Mouse (Mus musculus): Measurements from ENCODE around the gene Smdt1. TPM values are rescaled to one million over a fixed set of nuclear protein-coding genes. Genes with fewer than 3 reads are reported as not detected.
A peak's percentile ranks its signal among the peaks of the same experiment; 100 is the strongest.

Smdt1 gene
- polyA plus RNA-seq, 1 experiment = 84.8 TPM

DNA sequence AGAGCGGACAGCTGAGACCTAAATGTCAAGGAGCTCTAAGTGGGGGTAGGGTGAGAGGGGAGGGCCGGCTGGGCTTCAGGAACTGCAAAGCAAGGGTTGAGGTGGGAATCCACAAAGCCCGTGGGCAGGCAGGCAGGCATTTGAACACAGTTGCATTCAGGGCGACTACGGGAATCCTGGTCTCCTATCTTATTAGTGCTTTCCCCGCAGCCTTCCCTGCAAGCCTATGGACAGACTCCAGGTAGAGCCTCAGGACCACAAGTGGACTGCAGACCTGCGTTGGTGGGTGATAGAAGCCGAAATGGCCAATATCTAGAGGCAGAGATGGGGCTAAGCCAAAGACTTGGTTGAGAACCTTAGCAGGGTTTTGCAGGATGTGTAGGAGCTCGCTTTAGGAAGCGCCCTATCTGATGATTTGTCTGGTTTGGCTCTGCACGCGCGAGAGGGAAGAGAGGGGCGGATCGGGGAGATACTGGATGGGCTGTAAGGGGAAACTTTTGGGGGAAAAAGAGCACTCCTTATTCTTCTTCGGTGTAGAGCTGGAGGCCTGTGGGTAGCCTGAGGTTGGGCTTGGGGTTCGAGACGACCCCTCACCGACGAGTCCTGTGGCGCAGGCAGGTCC is 1.8 kb downstream of the Smdt1 start:
- H3K9me3 ChIP-seq (replicated peaks; ENCODE audit: control insufficient read depth, insufficient read depth, low read length, poor library complexity, severe bottlenecking) = no peaks in the 10 kb centered on the region
- peak overlapping the region; percentile 45 for H3K4me3 ChIP-seq (ENCODE audit: low read depth, low read length)
- peaks cover 2% of the 10 kb centered on the region; the same call in 1 of the 2 replicates for H3K36me3 ChIP-seq (ENCODE audit: control insufficient read depth, insufficient read depth, low read length, poor library complexity, severe bottlenecking)
- peak overlapping the region; percentile 56 for H3K9ac ChIP-seq (ENCODE audit: low read depth, poor library complexity, severe bottlenecking)
- no peaks in the 10 kb centered on the region for H3K27me3 ChIP-seq (ENCODE audit: control insufficient read depth, insufficient read depth, low read length, poor library complexity, severe bottlenecking)
- no peak for TF ChIP-seq POLR2A (IDR thresholded peaks at IDR 0.05; ENCODE audit: insufficient read depth, low read length)
- TF ChIP-seq CTCF (IDR thresholded peaks at IDR 0.05; ENCODE audit: low read depth, low read length) = no peak
- TF ChIP-seq EP300 (IDR thresholded peaks at IDR 0.05; ENCODE audit: insufficient read depth, low read depth, low read length) = no peak
- H3K27ac ChIP-seq (ENCODE audit: insufficient read depth, low read length) = no peak overlapping the region
- peaks cover 4% of the 10 kb centered on the region for H3K4me1 ChIP-seq (ENCODE audit: control insufficient read depth, insufficient read depth, low read length)

DNA sequence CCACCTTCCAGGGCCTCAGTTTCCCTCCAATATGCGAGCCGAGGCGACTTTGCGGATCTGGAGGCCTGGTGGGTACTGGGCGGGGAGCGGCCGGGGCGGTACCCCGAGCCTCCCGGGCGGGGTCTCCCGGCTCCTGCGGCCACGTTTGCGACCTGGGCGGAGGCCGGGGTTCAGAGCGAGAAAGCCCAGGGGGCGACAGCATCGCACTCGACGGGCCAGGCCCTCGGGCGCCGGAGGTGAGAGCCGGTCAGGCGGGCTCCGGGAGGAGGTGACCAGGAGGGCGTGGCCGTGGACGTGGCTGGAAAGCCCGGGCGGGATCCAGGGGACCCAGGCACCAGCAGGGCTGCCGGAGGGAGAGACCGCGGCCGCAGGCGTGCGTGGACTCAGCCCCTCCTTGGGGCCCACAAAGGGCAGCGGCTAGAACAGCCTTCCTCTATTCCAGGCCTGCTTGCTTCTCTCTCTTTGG is 2.3 kb downstream of the Smdt1 start:
- Histone ChIP-seq H3K4me1 (ENCODE audit: control insufficient read depth, insufficient read depth, low read length) (peaks cover 4% of the 10 kb centered on the region), H3K36me3 (ENCODE audit: control insufficient read depth, insufficient read depth, low read length, poor library complexity, severe bottlenecking) (no peaks in the 10 kb centered on the region), H3K9me3 (replicated peaks; ENCODE audit: control insufficient read depth, insufficient read depth, low read length, poor library complexity, severe bottlenecking) (no peaks in the 10 kb centered on the region), H3K27ac (ENCODE audit: insufficient read depth, low read length) (no peak overlapping the region), H3K27me3 (ENCODE audit: control insufficient read depth, insufficient read depth, low read length, poor library complexity, severe bottlenecking) (no peaks in the 10 kb centered on the region), H3K4me3 (ENCODE audit: low read depth, low read length) (peak overlapping the region; percentile 45), H3K9ac (ENCODE audit: low read depth, poor library complexity, severe bottlenecking) (peak overlapping the region; percentile 56)
- no peak for TF ChIP-seq POLR2A (IDR thresholded peaks at IDR 0.05; ENCODE audit: insufficient read depth, low read length)
- TF ChIP-seq CTCF (IDR thresholded peaks at IDR 0.05; ENCODE audit: low read depth, low read length) = no peak
- TF ChIP-seq EP300 (IDR thresholded peaks at IDR 0.05; ENCODE audit: insufficient read depth, low read depth, low read length) = no peak

DNA sequence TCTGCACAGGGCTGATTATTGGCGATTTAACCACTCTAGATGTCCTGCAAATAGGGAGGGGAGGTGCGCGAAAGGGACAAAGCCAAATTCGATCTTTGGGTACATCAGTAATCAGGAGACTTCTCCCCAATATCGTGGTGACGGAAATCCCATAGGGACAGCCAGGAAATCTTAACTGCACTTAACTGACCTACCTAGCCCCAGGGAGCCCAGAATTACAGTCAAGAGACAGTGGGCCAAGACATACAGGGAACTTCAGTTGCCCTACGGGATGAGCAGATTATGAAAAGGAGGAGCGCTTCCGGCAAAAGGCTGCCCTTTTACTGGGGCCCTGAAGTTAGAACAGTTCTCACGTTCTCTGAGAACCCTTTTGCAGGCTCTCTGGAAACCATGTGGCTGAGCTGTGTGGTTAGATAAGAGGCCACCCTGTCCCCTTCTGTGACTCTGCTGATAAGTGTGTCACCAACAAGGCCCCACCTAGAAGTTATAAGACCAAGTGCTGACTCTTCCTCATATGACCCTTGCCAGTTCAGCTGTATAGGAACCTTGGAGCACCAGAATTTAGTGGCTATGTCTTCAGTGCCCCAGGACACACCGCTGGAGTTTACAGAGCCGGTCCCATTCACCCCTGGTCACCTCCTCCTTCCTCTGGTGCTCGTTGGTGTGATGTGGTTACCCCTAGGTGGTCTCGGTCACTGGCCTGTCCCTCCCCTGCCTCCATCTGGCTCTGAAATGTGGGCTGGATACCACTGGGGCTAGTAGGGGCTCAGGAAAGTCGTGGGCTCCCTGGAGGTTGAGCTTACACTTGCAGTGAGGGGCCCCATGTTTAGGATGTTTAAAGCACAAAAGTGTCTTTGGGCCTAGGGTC is 3.1 kb downstream of the Smdt1 start:
- H3K36me3 ChIP-seq (ENCODE audit: control insufficient read depth, insufficient read depth, low read length, poor library complexity, severe bottlenecking) = no peaks in the 10 kb centered on the region
- no peaks in the 10 kb centered on the region for H3K27me3 ChIP-seq (ENCODE audit: control insufficient read depth, insufficient read depth, low read length, poor library complexity, severe bottlenecking)
- H3K4me1 ChIP-seq (ENCODE audit: control insufficient read depth, insufficient read depth, low read length) = peaks cover 4% of the 10 kb centered on the region
- H3K9ac ChIP-seq (ENCODE audit: low read depth, poor library complexity, severe bottlenecking) = peak overlapping the region; percentile 56
- H3K9me3 ChIP-seq (replicated peaks; ENCODE audit: control insufficient read depth, insufficient read depth, low read length, poor library complexity, severe bottlenecking) = no peaks in the 10 kb centered on the region
- peak overlapping the region; percentile 31 for H3K4me3 ChIP-seq (ENCODE audit: low read depth, low read length)
- H3K27ac ChIP-seq (ENCODE audit: insufficient read depth, low read length) = no peak overlapping the region
- no peak for TF ChIP-seq CTCF (IDR thresholded peaks at IDR 0.05; ENCODE audit: low read depth, low read length)
- no peak for TF ChIP-seq EP300 (IDR thresholded peaks at IDR 0.05; ENCODE audit: insufficient read depth, low read depth, low read length)
- no peak for TF ChIP-seq POLR2A (IDR thresholded peaks at IDR 0.05; ENCODE audit: insufficient read depth, low read length)

DNA sequence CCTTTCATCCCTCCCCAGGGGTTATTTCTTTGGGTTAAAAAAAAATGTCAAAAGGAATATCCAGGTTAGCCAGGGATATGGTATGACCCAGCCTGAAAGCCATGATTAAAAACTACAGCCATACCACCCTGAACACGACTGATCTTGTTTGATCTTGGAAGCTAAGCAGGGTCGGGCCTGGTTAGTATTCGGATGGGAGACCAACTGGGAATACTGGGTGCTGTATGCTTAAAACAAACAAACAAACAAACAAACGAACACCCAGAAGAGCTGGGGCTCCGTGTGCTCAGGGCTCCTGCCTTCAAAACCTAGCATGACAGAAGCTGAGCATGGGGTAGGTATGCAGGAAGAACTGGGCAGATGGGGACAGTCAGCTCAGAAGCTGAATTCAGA is 3.8 kb downstream of the Smdt1 start:
- H3K27ac ChIP-seq (ENCODE audit: insufficient read depth, low read length) = no peak overlapping the region
- H3K36me3 ChIP-seq (ENCODE audit: control insufficient read depth, insufficient read depth, low read length, poor library complexity, severe bottlenecking) = no peaks in the 10 kb centered on the region
- H3K4me3 ChIP-seq (ENCODE audit: low read depth, low read length) = no peak overlapping the region
- H3K4me1 ChIP-seq (ENCODE audit: control insufficient read depth, insufficient read depth, low read length) = peaks cover 6% of the 10 kb centered on the region
- H3K27me3 ChIP-seq (ENCODE audit: control insufficient read depth, insufficient read depth, low read length, poor library complexity, severe bottlenecking) = no peaks in the 10 kb centered on the region
- TF ChIP-seq POLR2A (IDR thresholded peaks at IDR 0.05; ENCODE audit: insufficient read depth, low read length) = no peak
- TF ChIP-seq CTCF (IDR thresholded peaks at IDR 0.05; ENCODE audit: low read depth, low read length) = no peak
- no peak for TF ChIP-seq EP300 (IDR thresholded peaks at IDR 0.05; ENCODE audit: insufficient read depth, low read depth, low read length)
- H3K9me3 ChIP-seq (replicated peaks; ENCODE audit: control insufficient read depth, insufficient read depth, low read length, poor library complexity, severe bottlenecking) = no peaks in the 10 kb centered on the region
- no peak overlapping the region for H3K9ac ChIP-seq (ENCODE audit: low read depth, poor library complexity, severe bottlenecking)

DNA sequence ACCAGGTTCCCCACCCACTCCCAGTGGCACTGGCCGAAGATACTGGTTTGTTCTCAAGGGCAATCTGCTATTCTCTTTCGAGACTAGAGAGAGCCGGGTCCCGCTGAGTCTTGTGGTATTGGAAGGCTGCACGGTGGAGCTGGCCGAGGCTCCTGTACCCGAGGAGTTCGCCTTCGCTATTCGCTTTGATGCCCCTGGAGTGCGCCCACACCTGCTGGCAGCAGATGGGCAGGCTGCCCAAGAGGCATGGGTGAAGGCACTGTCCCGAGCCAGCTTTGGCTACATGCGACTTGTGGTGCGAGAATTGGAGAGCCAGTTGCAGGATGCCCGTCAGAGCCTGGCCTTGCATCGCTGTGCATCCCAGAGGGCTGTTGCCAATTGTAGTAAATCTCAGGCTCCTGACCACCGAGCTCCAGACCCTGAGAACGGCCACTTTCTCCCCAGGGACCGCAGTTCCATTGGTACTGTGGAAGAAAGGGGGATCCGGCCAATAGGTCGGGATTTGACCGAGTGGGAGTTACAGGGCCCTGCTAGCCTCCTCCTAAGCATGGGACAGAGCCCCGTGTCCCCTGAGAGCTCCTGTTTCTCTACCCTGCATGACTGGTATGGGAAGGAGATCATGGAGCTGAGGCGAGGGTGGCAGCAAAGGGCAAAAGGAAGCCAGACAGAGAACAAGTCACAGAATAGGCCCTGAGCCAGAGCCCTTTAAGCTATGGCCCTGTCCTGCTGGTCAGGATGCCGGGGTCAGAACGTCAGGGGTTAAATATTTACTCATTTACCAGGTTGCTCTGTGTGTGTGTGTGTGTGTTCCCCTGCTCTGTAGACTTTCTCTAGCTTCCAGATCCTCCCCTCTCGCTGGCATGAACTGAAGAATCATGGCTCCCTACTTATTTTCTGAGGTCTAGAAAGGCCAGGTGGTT is 4.9 kb downstream of the Smdt1 start:
- no peak for TF ChIP-seq CTCF (IDR thresholded peaks at IDR 0.05; ENCODE audit: low read depth, low read length)
- no peak for TF ChIP-seq EP300 (IDR thresholded peaks at IDR 0.05; ENCODE audit: insufficient read depth, low read depth, low read length)
- TF ChIP-seq POLR2A (IDR thresholded peaks at IDR 0.05; ENCODE audit: insufficient read depth, low read length) = no peak
- Histone ChIP-seq H3K4me3 (ENCODE audit: low read depth, low read length) (no peak overlapping the region), H3K9ac (ENCODE audit: low read depth, poor library complexity, severe bottlenecking) (no peak overlapping the region), H3K27me3 (ENCODE audit: control insufficient read depth, insufficient read depth, low read length, poor library complexity, severe bottlenecking) (no peaks in the 10 kb centered on the region), H3K27ac (ENCODE audit: insufficient read depth, low read length) (no peak overlapping the region), H3K9me3 (replicated peaks; ENCODE audit: control insufficient read depth, insufficient read depth, low read length, poor library complexity, severe bottlenecking) (no peaks in the 10 kb centered on the region), H3K4me1 (ENCODE audit: control insufficient read depth, insufficient read depth, low read length) (peaks cover 6% of the 10 kb centered on the region), H3K36me3 (ENCODE audit: control insufficient read depth, insufficient read depth, low read length, poor library complexity, severe bottlenecking) (peaks cover 3% of the 10 kb centered on the region; the same call in 1 of the 2 replicates)

All from ES-Bruce4 (cell line).